Mouse (Mus musculus) bone marrow macrophage, adult 2 months (primary cell): Measurements from ENCODE around the gene Map3k5.

Experiments used
- CTCF ChIP-seq: IDR thresholded peaks from 2 replicates; pipeline ENCODE4 v1.5.1; 2012; ENCODE audit warnings: low read depth, mild to moderate bottlenecking, low read length, moderate library complexity
- POLR2A ChIP-seq: IDR thresholded peaks from 2 replicates; pipeline ENCODE4 v1.6.1; 2012; ENCODE audit warnings: mild to moderate bottlenecking, low read depth, low read length, borderline replicate concordance

DNA sequence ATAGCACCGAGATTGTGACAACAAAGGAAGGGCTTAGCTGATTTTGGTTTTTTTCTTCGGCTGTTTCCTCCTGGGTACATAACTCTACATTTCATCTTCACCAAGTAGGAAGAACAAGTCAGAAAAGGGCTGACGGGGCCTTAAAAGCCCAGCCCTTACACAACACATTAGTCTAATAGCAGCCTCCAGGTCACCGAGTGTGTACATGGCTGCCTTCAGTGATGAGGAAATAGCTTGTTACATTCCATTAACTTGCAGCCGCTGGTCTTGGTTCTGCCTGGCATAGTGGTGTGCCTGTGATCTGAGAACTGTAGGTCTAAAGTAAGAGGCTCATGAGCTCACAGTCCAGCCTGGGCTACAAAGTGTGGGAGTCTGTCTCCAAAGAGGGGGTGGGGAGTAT, 230.5 kb downstream of the Map3k5 start:
- TF ChIP-seq POLR2A (no peak), CTCF (no peak)
